Comparison of ENCODE assay signal across 11 mouse cellular contexts in the genomic region with DNA sequence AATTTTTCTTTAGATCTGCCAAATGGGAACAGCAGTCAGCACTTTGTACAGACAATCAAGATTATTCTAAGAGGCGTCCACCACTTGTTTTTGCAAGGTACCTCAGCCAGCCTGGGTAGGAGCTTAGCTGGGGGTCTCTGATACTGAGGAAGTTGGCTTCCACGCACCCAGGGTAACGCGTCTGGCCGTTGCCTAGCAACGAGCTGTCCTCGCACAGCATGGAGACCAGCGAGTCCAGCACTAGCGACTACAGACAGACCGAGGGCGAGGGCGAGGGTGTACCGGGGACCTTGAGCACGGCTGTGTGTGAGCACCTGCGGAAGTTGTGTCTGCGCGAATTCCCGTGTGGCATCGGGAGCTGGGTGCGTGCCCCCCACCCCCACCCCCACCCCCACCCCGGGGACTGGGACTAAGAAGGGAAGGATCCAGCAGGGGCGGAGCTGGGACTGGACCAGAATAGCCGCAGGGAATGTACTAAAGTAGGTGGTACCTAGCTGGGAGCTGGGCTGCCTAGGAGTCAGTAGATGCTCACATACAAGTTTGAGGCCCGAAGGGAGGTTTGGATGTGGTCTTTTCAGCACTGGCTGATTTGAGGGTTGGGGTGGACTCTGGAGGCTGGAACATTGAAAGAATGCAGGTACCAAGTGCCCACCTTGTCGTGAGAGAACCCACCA. TPM values are rescaled to one million over a fixed set of nuclear protein-coding genes. Genes with fewer than 3 reads are reported as not detected.
DNase-seq lines count a peak whose midpoint lies in the region; ATAC-seq and TF ChIP-seq lines count a peak whose summit lies in the region.
"Had no signal": no experiment of that assay in that cellular context is flagged by ENCODE, and none has a peak within 500 bp of the region (broad histone marks: within the 10 kb centered on the region; RNA-seq: fewer than 3 reads in every experiment).

A gene (plus strand): TSS at position 194 of the 674 bp plus-strand sequence.
A gene (minus strand): TSS at position 378 of the 674 bp plus-strand sequence.

- H3K27me3 ChIP-seq in limb, embryonic 15.5 days, result no peaks in the 10 kb centered on the region
- H3K27me3 ChIP-seq in stomach, postnatal 0 days (ENCODE audit: control insufficient read depth, insufficient read depth, low read length), result no peaks in the 10 kb centered on the region

- H3K4me3 ChIP-seq in limb, embryonic 15.5 days, result no peak within 1 kb of the TSS
- no peak within 1 kb of the TSS for H3K4me3 ChIP-seq in stomach, postnatal 0 days (ENCODE audit: low read depth, low read length)

- TF ChIP-seq CTCF in stomach, postnatal 0 days (IDR thresholded peaks at IDR 0.05; ENCODE audit: low read depth), result no peak

- WGBS in limb, embryonic 15.5 days, result 8% methylated on average over 25 of the region's 25 CpGs
- 8% methylated on average over 25 of the region's 25 CpGs for WGBS in stomach, postnatal 0 days

- peak; percentile 90 for DNase-seq in heart, adult 11 months
- no peak for DNase-seq in heart, postnatal 4 days
- DNase-seq in thymus, postnatal 4 days, result peak; percentile 41
- no peak for DNase-seq in thymus, postnatal 25 days
- DNase-seq in stomach, postnatal 0 days (ENCODE audit: low spot score), result no peak
- DNase-seq in layer of hippocampus, postnatal 36 days, result no peak
- no peak for DNase-seq in urinary bladder, postnatal 14 days (ENCODE audit: low spot score)
- DNase-seq: B cell, adult 2 months had no signal

- no peak within 1 kb of the TSS for H3K27ac ChIP-seq in limb, embryonic 15.5 days
- no peak within 1 kb of the TSS for H3K27ac ChIP-seq in stomach, postnatal 0 days (replicated peaks)

- H3K4me2 ChIP-seq in limb, embryonic 15.5 days, result peak within 1 kb of the TSS; percentile 29; the same call in 1 of the 2 replicates
- no peak within 1 kb of the TSS; the same call in 1 of the 2 replicates for H3K4me2 ChIP-seq in stomach, postnatal 0 days (replicated peaks; ENCODE audit: low read depth)

- peaks cover 7% of the 10 kb centered on the region for H3K4me1 ChIP-seq in limb, embryonic 15.5 days
- H3K4me1 ChIP-seq in stomach, postnatal 0 days (replicated peaks; ENCODE audit: control insufficient read depth, insufficient read depth), result no peaks in the 10 kb centered on the region

- no peaks in the 10 kb centered on the region for H3K36me3 ChIP-seq in limb, embryonic 15.5 days
- H3K36me3 ChIP-seq in stomach, postnatal 0 days (ENCODE audit: control insufficient read depth, insufficient read depth, low read length), result no peaks in the 10 kb centered on the region; the same call in 1 of the 2 replicates

- H3K9ac ChIP-seq in limb, embryonic 15.5 days, result no peak within 1 kb of the TSS
- no peak within 1 kb of the TSS for H3K9ac ChIP-seq in stomach, postnatal 0 days (ENCODE audit: low read length)

- ATAC-seq in limb, embryonic 15.5 days (ENCODE audit: insufficient number of reproducible peaks, low FRiP score, low TSS enrichment, low read depth), result no peak; the same call in 1 of the 2 replicates
- peak; percentile 38; the same call in 1 of the 2 replicates for ATAC-seq in stomach, postnatal 0 days (ENCODE audit: low FRiP score, low TSS enrichment)

- TF ChIP-seq EP300 in stomach, postnatal 0 days (optimal IDR thresholded peaks at IDR 0.05), result no peak

- H3K9me3 ChIP-seq in limb, embryonic 15.5 days, result no peaks in the 10 kb centered on the region
- H3K9me3 ChIP-seq in stomach, postnatal 0 days (ENCODE audit: control insufficient read depth, low read length), result no peaks in the 10 kb centered on the region

RNA-seq across cellular contexts. Expression of the first gene that starts in this region (rescaled TPM):
- not detected for total RNA-seq in heart, postnatal 4 days (2021)
- not detected in 2 replicates for polyA plus RNA-seq in limb, embryonic 15.5 days (2015; fragmentation: Nextera tagmentation; extraction: Ambion mirVana)
- not detected in 2 replicates for polyA plus RNA-seq in stomach, postnatal 0 days (2015; fragmentation: Nextera tagmentation; extraction: Ambion mirVana)
- under 1 TPM; 0.50 to 0.73 TPM for total RNA-seq in layer of hippocampus, postnatal 36 days (2021)
- polyA plus RNA-seq: spleen, adult 2 months had no signal

RNA-seq across cellular contexts. Expression of the second gene that starts in this region (rescaled TPM):
- not detected for total RNA-seq in heart, postnatal 4 days (2021)
- polyA plus RNA-seq in limb, embryonic 15.5 days (2015; fragmentation: Nextera tagmentation; extraction: Ambion mirVana), result not detected in 2 replicates
- not detected in 2 replicates for polyA plus RNA-seq in stomach, postnatal 0 days (2015; fragmentation: Nextera tagmentation; extraction: Ambion mirVana)
- not detected for total RNA-seq in layer of hippocampus, postnatal 36 days (2021)
- total RNA-seq: left cerebral cortex, postnatal 36 days had no signal
- polyA plus RNA-seq: spleen, adult 2 months had no signal

Comparison
In these comparisons a context has a peak if more than half of its experiments do, and no peak if none do; other contexts are left out.
1. DNase-seq: peak in heart, adult 11 months (single experiment) and thymus, postnatal 4 days (single experiment); none in heart, postnatal 4 days (single experiment), thymus, postnatal 25 days (single experiment), stomach, postnatal 0 days (single experiment), layer of hippocampus, postnatal 36 days (0 of 2) and urinary bladder, postnatal 14 days (single experiment).
2. Peak in ATAC-seq in stomach, postnatal 0 days; RNA of the genes that start here not detected or under 1 TPM.